Mouse (Mus musculus): ENCODE results near the gene Bcl2l2.

DNA sequence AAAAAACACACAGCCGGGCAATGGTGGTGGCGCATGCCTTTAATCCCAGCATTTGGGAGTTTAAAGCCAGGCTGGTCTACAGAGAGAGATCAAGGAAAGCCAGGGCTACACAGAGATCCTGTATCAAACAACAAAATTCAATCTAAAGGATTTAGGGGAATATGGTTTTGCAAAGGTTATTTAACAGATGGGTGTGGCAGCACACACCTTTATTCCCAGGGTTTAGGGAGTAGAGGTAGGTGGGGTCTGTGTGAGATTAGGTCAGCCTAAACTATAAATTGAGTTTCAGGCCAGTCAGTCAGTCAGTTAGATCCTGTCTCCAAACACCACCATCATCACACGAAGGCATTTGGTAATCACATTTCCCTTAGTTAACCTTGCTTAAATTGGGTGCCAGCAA lies 9.0 kb downstream of the Bcl2l2 start, which contains the start of gene Pabpn1:
- no peak for TF ChIP-seq GATA1 (IDR thresholded peaks at IDR 0.05; ENCODE audit: borderline replicate concordance, low read length)
- no peak for TF ChIP-seq FLI1 (IDR thresholded peaks at IDR 0.05; ENCODE audit: low read length)
